Mouse (Mus musculus): ENCODE results near the gene Slc6a16. TPM values are rescaled to one million over a fixed set of nuclear protein-coding genes. Genes with fewer than 3 reads are reported as not detected.
A peak's percentile ranks its signal among the peaks of the same experiment; 100 is the strongest.

Slc6a16 gene
- polyA plus RNA-seq, 1 experiment from 2014 or later: 0.09 TPM

DNA sequence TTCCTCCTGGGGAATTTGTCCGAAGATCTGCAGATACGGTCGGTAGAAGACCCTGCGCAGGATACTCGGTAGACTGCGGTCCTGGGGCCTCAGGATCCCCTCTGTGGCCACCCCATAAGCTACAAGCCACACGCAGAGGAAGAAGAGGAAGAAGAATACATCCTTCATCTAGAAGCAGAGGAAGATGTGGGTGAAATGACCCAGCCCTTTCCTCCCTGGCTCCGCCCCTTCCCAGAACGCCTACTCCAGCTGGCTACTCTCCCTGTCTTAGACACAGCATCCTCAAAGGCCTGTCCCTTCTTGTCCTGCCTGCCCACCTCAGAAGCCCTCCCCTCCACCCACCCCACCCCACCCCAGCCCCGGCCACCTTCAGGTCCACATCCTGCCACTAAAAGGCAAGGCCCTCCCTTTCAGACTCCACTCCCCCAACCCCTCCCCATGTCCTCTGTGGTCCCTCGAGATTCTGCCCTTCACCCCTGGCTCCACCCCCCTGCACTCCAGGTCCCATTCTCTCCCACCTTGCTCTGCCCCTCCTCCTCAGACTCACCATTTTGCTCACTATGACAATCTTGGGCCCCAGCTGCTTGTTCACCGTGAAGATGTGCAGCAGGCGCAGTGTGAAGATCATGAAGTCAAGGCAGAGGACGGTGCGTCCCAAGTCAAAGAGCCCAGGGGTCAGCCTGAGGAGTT is 67.8 kb downstream of the Slc6a16 start:
- no peaks in the 10 kb centered on the region for H3K9me3 ChIP-seq (replicated peaks; ENCODE audit: control insufficient read depth, low read length)
- 73% methylated on average over 14 of the region's 15 CpGs for WGBS
- peak overlapping the region; percentile 13; the same call in 1 of the 2 replicates for H3K9ac ChIP-seq (ENCODE audit: low read length)
- DNase-seq (ENCODE audit: low spot score) (no peak), ATAC-seq (no peak)
- H3K4me3 ChIP-seq (ENCODE audit: low read depth, low read length): no peak overlapping the region
- H3K4me1 ChIP-seq (ENCODE audit: control insufficient read depth, insufficient read depth, low read length): peaks cover 13% of the 10 kb centered on the region
- H3K36me3 ChIP-seq (ENCODE audit: control insufficient read depth, insufficient read depth, low read length): no peaks in the 10 kb centered on the region
- no peak overlapping the region for H3K4me2 ChIP-seq (ENCODE audit: low read length)
- no peaks in the 10 kb centered on the region for H3K27me3 ChIP-seq (replicated peaks; ENCODE audit: control insufficient read depth, insufficient read depth, low read length)
- H3K27ac ChIP-seq (ENCODE audit: low read depth, low read length): no peak overlapping the region

DNA sequence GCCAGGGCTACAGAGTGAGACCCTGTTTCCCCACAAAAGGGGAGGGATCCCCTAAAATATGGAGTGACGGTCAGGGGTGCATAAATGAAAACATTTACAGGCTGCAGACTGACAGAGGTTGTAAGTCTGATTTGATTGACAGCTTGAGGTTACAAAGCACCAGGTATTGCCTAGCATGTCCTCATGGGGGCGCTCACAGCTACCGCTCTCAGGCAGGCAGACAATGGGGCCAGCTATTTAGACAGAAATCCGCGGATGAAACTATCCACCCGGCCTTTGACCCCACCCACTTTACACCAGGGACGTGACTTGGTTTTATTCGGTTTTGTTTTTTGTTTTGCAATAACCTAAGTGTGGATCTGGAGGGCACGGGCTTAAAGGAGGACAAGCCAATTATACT is 68.6 kb downstream of the Slc6a16 start:
- H3K4me3 ChIP-seq (ENCODE audit: low read depth, low read length): no peak overlapping the region
- no peak overlapping the region for H3K4me2 ChIP-seq (ENCODE audit: low read length)
- no peaks in the 10 kb centered on the region for H3K9me3 ChIP-seq (replicated peaks; ENCODE audit: control insufficient read depth, low read length)
- no peak overlapping the region for H3K27ac ChIP-seq (ENCODE audit: low read depth, low read length)
- WGBS: 7% methylated on average over 9 of the region's 9 CpGs
- DNase-seq (ENCODE audit: low spot score) (peak; percentile 74), ATAC-seq (0 out of 2 replicates have a peak, but pooled peaks have one; percentile 44)
- peaks cover 13% of the 10 kb centered on the region for H3K4me1 ChIP-seq (ENCODE audit: control insufficient read depth, insufficient read depth, low read length)
- no peaks in the 10 kb centered on the region for H3K36me3 ChIP-seq (ENCODE audit: control insufficient read depth, insufficient read depth, low read length)
- no peaks in the 10 kb centered on the region for H3K27me3 ChIP-seq (replicated peaks; ENCODE audit: control insufficient read depth, insufficient read depth, low read length)
- no peak overlapping the region; the same call in 1 of the 2 replicates for H3K9ac ChIP-seq (ENCODE audit: low read length)

DNA sequence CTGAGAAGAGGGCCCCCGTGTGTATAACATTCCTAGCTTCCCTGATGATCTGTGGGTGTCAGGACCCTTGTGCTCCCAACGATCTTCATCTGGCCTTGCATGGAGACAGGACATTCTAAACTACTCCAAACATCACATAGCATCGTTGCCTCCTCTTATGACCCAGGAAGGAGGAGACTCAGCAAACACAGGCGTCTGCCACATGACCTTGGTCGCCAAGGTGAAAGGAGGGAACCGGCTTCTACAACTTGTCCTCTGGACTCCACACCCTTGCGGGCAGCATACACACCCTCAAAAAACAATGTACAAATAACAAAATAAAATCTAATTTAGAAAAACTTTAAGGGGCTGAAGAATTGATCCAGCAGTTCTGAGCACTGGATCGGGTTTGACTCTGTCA is 71.1 kb downstream of the Slc6a16 start:
- 81% methylated on average over 8 of the region's 8 CpGs for WGBS
- Histone ChIP-seq H3K27ac (ENCODE audit: low read depth, low read length) (no peak overlapping the region), H3K4me2 (ENCODE audit: low read length) (no peak overlapping the region), H3K9me3 (replicated peaks; ENCODE audit: control insufficient read depth, low read length) (no peaks in the 10 kb centered on the region), H3K27me3 (replicated peaks; ENCODE audit: control insufficient read depth, insufficient read depth, low read length) (no peaks in the 10 kb centered on the region), H3K4me3 (ENCODE audit: low read depth, low read length) (no peak overlapping the region), H3K9ac (ENCODE audit: low read length) (no peak overlapping the region), H3K4me1 (ENCODE audit: control insufficient read depth, insufficient read depth, low read length) (peaks cover 5% of the 10 kb centered on the region; the same call in 1 of the 2 replicates), H3K36me3 (ENCODE audit: control insufficient read depth, insufficient read depth, low read length) (no peaks in the 10 kb centered on the region)
- ATAC-seq (no peak), DNase-seq (ENCODE audit: low spot score) (no peak)

DNA sequence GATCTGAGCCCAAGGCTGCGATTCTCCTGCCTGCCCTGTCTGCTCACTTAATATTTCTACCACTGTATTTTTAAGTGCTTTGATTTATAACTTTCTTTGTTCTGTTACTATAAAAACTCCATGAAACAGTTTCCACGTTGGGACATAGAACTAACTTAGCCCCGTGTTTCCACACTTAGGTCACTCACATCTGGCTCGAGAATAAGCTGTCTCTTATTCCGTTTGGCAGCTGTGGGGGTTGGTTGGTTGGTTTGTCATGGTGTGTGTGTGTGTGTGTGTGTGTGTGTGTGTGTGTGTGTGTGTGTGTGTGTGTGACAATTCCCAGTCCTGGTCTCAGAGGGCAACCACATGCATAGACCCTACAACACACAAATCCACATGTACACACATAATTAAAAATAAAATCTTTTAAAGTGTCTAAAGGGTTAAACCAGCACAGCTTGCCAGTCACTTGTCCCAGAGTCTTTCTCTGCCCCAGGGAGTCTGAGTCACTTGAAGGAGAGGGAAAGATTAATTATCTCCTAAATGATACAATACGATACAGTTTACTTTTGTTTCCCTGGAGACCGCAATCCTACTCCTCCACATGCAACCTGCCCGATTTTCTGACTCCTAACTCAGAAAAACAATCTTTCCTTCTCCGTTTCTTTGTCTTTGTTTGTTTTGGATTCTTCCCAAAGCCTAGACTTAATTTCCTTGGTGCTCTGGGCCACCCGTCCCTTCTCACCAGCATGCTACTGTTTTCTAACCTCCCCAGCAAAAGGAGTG is 72.0 kb downstream of the Slc6a16 start:
- H3K9me3 ChIP-seq (replicated peaks; ENCODE audit: control insufficient read depth, low read length): no peaks in the 10 kb centered on the region
- H3K9ac ChIP-seq (ENCODE audit: low read length): peak overlapping the region; percentile 43
- no peak overlapping the region for H3K4me3 ChIP-seq (ENCODE audit: low read depth, low read length)
- H3K4me1 ChIP-seq (ENCODE audit: control insufficient read depth, insufficient read depth, low read length): peaks cover 5% of the 10 kb centered on the region; the same call in 1 of the 2 replicates
- no peak overlapping the region for H3K27ac ChIP-seq (ENCODE audit: low read depth, low read length)
- DNase-seq (ENCODE audit: low spot score) (no peak), ATAC-seq (no peak)
- no peaks in the 10 kb centered on the region for H3K36me3 ChIP-seq (ENCODE audit: control insufficient read depth, insufficient read depth, low read length)
- H3K27me3 ChIP-seq (replicated peaks; ENCODE audit: control insufficient read depth, insufficient read depth, low read length): no peaks in the 10 kb centered on the region
- no peak overlapping the region for H3K4me2 ChIP-seq (ENCODE audit: low read length)
- WGBS: 27% methylated on average over 10 of the region's 10 CpGs

DNA sequence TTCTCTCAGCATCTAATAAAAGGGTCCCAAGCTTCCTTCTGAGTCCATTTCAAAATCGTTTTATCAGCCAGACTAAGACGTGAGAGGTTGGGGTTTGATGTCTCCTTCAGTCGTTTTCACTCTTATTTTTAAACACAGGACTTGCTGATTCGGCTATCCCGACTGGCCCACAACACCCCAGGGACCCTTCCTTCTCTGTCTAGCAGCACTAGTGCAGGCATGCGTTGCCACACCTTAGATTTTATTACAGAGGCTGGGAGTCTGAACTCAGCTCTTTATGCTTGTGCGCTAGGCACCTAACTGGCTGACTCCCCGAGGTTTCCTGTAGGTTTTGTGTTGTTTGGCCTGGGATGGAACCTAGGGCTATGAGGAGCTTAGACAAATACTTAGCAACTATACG is 72.6 kb downstream of the Slc6a16 start:
- no peak overlapping the region for H3K4me3 ChIP-seq (ENCODE audit: low read depth, low read length)
- H3K9ac ChIP-seq (ENCODE audit: low read length): peak overlapping the region; percentile 43
- no peak overlapping the region for H3K27ac ChIP-seq (ENCODE audit: low read depth, low read length)
- no peaks in the 10 kb centered on the region for H3K27me3 ChIP-seq (replicated peaks; ENCODE audit: control insufficient read depth, insufficient read depth, low read length)
- no peak for DNase-seq (ENCODE audit: low spot score)
- H3K4me1 ChIP-seq (ENCODE audit: control insufficient read depth, insufficient read depth, low read length): peaks cover 5% of the 10 kb centered on the region; the same call in 1 of the 2 replicates
- H3K4me2 ChIP-seq (ENCODE audit: low read length): no peak overlapping the region
- 42% methylated on average over 9 of the region's 9 CpGs for WGBS
- no peaks in the 10 kb centered on the region for H3K36me3 ChIP-seq (ENCODE audit: control insufficient read depth, insufficient read depth, low read length)
- no peak for ATAC-seq
- H3K9me3 ChIP-seq (replicated peaks; ENCODE audit: control insufficient read depth, low read length): no peaks in the 10 kb centered on the region

DNA sequence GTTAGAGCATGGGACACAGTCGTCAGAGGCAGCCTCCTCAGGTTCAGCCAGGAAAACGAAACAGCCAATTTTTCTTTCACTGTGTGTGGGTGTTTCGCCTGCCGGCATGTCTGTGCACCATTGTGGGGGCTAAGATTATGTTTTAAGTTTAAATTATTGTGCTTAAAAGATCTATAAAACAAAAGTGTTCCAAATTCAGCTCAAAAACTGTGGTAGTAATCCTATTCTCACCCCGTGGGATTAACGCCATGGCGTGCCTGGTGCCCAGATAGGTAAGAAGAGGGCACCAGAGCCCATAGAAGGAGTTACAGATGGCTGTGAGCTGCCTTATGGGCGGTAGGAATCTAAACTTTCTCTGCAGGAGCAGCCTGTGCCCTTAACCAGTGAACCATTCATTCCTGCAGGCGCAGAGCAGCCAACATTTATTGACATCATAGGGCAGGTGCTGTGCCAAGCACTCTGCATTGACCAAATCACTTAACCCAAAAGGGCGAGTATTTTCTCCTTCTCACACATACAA is 74.4 kb downstream of the Slc6a16 start:
- no peaks in the 10 kb centered on the region for H3K9me3 ChIP-seq (replicated peaks; ENCODE audit: control insufficient read depth, low read length)
- H3K36me3 ChIP-seq (ENCODE audit: control insufficient read depth, insufficient read depth, low read length): no peaks in the 10 kb centered on the region
- ATAC-seq: no peak
- H3K4me1 ChIP-seq (ENCODE audit: control insufficient read depth, insufficient read depth, low read length): peaks cover 5% of the 10 kb centered on the region; the same call in 1 of the 2 replicates
- H3K9ac ChIP-seq (ENCODE audit: low read length): no peak overlapping the region
- DNase-seq (ENCODE audit: low spot score): no peak
- H3K27ac ChIP-seq (ENCODE audit: low read depth, low read length): no peak overlapping the region
- no peak overlapping the region for H3K4me3 ChIP-seq (ENCODE audit: low read depth, low read length)
- no peaks in the 10 kb centered on the region for H3K27me3 ChIP-seq (replicated peaks; ENCODE audit: control insufficient read depth, insufficient read depth, low read length)
- 86% methylated on average over 10 of the region's 10 CpGs for WGBS
- no peak overlapping the region for H3K4me2 ChIP-seq (ENCODE audit: low read length)

DNA sequence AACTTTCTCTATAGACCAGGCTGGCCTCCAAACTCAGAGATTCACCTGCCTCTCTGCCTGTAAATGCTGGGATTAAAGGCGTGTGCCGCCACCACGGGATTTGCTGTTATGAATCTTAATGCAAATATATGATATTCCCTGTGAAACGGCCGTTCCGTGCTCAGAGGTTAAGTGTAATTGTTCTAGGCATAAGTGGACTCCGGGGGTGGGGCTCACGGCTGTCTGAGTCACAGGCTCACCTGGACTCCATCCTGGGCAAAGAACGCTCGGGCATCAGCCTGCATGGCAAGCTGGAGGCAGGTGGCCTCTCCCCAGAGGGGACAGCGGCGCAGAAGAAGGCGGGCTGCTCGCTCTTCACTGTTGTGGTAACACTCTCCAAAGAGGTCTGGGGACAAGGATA is 75.7 kb downstream of the Slc6a16 start:
- Histone ChIP-seq H3K4me3 (ENCODE audit: low read depth, low read length) (no peak overlapping the region), H3K9me3 (replicated peaks; ENCODE audit: control insufficient read depth, low read length) (no peaks in the 10 kb centered on the region), H3K27me3 (replicated peaks; ENCODE audit: control insufficient read depth, insufficient read depth, low read length) (no peaks in the 10 kb centered on the region), H3K27ac (ENCODE audit: low read depth, low read length) (no peak overlapping the region), H3K4me1 (ENCODE audit: control insufficient read depth, insufficient read depth, low read length) (peaks cover 5% of the 10 kb centered on the region; the same call in 1 of the 2 replicates), H3K36me3 (ENCODE audit: control insufficient read depth, insufficient read depth, low read length) (no peaks in the 10 kb centered on the region), H3K4me2 (ENCODE audit: low read length) (no peak overlapping the region), H3K9ac (ENCODE audit: low read length) (no peak overlapping the region)
- 91% methylated on average over 14 of the region's 14 CpGs for WGBS
- no peak for ATAC-seq
- no peak for DNase-seq (ENCODE audit: low spot score)

DNA sequence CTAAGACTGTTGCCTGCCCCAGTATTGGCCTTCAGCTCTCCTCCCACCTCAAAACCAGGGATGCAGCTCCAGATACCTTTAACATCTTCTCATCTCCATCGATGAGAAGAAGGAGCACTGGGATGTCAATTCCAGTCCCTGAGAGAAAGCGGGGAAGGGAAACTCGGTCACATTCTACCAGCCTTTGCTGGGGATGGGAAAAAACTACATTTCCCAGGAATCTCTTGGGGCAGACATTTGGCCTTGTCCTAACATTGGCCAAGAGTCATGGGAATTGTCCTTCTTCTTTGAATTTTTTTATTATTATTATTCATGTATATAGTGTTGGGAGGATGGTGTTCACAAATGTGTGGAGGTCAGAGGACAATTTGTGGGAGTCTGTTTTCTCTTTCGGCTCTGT is 81.4 kb downstream of the Slc6a16 start:
- no peaks in the 10 kb centered on the region for H3K9me3 ChIP-seq (replicated peaks; ENCODE audit: control insufficient read depth, low read length)
- ATAC-seq (no peak), DNase-seq (ENCODE audit: low spot score) (no peak)
- H3K9ac ChIP-seq (ENCODE audit: low read length): no peak overlapping the region
- WGBS: 89% methylated on average over 4 of the region's 4 CpGs
- no peaks in the 10 kb centered on the region for H3K27me3 ChIP-seq (replicated peaks; ENCODE audit: control insufficient read depth, insufficient read depth, low read length)
- H3K4me2 ChIP-seq (ENCODE audit: low read length): no peak overlapping the region
- no peak overlapping the region for H3K4me3 ChIP-seq (ENCODE audit: low read depth, low read length)
- no peak overlapping the region for H3K27ac ChIP-seq (ENCODE audit: low read depth, low read length)
- H3K36me3 ChIP-seq (ENCODE audit: control insufficient read depth, insufficient read depth, low read length): no peaks in the 10 kb centered on the region
- H3K4me1 ChIP-seq (ENCODE audit: control insufficient read depth, insufficient read depth, low read length): no peaks in the 10 kb centered on the region
